Mouse (Mus musculus) adrenal gland, adult (tissue): ENCODE measurements around the gene Cers1.
A peak's percentile ranks its signal among the peaks of the same experiment; 100 is the strongest.

Experiments used
- DNase-seq, 2 experiments: peaks; one replicate each; pipeline ENCODE4 v3.0.0; 2022 to 2023; ENCODE audit warnings: low spot score in 1 of 2; ENCODE audit not compliant: inconsistent age in 2 of 2

The Cers1 gene

GRCm38 (mm10) chr8:70351035-70351999, 35.7 kb downstream of the Cers1 start:
- peak; percentile 36 to 78 for DNase-seq

GRCm38 (mm10) chr8:70352000-70352384, 36.4 kb downstream of the Cers1 start:
- DNase-seq: peak in 1 of 2 experiments; percentile 39

GRCm38 (mm10) chr8:70352657-70353151, 37.1 kb downstream of the Cers1 start:
- DNase-seq: peak in 1 of 2 experiments; percentile 87

- DNase-seq: peak; percentile 100
These were observed 37.7 kb downstream of the Cers1 start, which contains the start of gene Upf1 for GRCm38 (mm10) chr8:70353194-70353817. TSS of gene Upf1 (minus strand) at chr8:70353278.

- no peak for DNase-seq
These were observed 38.4 kb downstream of the Cers1 start for GRCm38 (mm10) chr8:70354004-70354403.

GRCm38 (mm10) chr8:70356111-70356510, 40.5 kb downstream of the Cers1 start:
- DNase-seq: no peak

GRCm38 (mm10) chr8:70359411-70359810, 43.8 kb downstream of the Cers1 start:
- DNase-seq: no peak

- no peak for DNase-seq
These were observed 45.2 kb downstream of the Cers1 start for GRCm38 (mm10) chr8:70360769-70361168.

GRCm38 (mm10) chr8:70361484-70362032, 46.0 kb downstream of the Cers1 start:
- no peak for DNase-seq

- DNase-seq: peak in 1 of 2 experiments; percentile 61
These were observed 48.5 kb downstream of the Cers1 start for GRCm38 (mm10) chr8:70364066-70364465.

- DNase-seq: no peak
These were observed 51.0 kb downstream of the Cers1 start for GRCm38 (mm10) chr8:70366588-70366987.

- DNase-seq: no peak
These were observed 54.9 kb downstream of the Cers1 start for GRCm38 (mm10) chr8:70370476-70370875.

GRCm38 (mm10) chr8:70371951-70372350, 56.4 kb downstream of the Cers1 start:
- DNase-seq: no peak

GRCm38 (mm10) chr8:70373397-70374317, 58.1 kb downstream of the Cers1 start, which contains the start of gene Comp:
TSS of gene Comp (plus strand) at chr8:70373558.
- no peak for DNase-seq

GRCm38 (mm10) chr8:70374318-70374927, 58.8 kb downstream of the Cers1 start:
- DNase-seq: peak; percentile 83 to 93

GRCm38 (mm10) chr8:70375212-70375859, 59.8 kb downstream of the Cers1 start:
- peak in 1 of 2 experiments; percentile 45 for DNase-seq

- DNase-seq: no peak
These were observed 60.7 kb downstream of the Cers1 start for GRCm38 (mm10) chr8:70376275-70376741.

GRCm38 (mm10) chr8:70377049-70377448, 61.5 kb downstream of the Cers1 start:
- no peak for DNase-seq

GRCm38 (mm10) chr8:70380069-70380468, 64.5 kb downstream of the Cers1 start:
- DNase-seq: no peak
